Mouse (Mus musculus): ENCODE measurements around the gene Jph4.

Jph4 gene

GRCm38 (mm10) chr14:55063581-55064381 is 53.0 kb downstream of the Jph4 start:
- peak; percentile 72 to 77 for DNase-seq

- peak in 1 of 2 experiments; percentile 45 for DNase-seq
These were observed 53.6 kb downstream of the Jph4 start for GRCm38 (mm10) chr14:55063117-55063516.

GRCm38 (mm10) chr14:55062626-55063025 is 54.1 kb downstream of the Jph4 start:
- DNase-seq = peak; percentile 80 to 85

- no peak for DNase-seq
These were observed 54.9 kb downstream of the Jph4 start for GRCm38 (mm10) chr14:55061845-55062244.

- DNase-seq = no peak
These were observed 56.8 kb downstream of the Jph4 start for GRCm38 (mm10) chr14:55059931-55060330.

GRCm38 (mm10) chr14:55059009-55059408 is 57.7 kb downstream of the Jph4 start:
- no peak for DNase-seq

Measured in cerebellum, postnatal 25 days (tissue).